Mouse (Mus musculus) telencephalon, adult 2 months (tissue): ENCODE results near the gene Poldip2.

ENCODE experiments used
- DNase-seq: peaks from one replicate; pipeline ENCODE4 v3.0.0-alpha.2; 2011; ENCODE audit warnings: low read depth, low spot score

Gene Poldip2

GRCm38 (mm10) chr11:78544449-78545111 is 32.6 kb downstream of the Poldip2 start:
- no peak for DNase-seq

- no peak for DNase-seq
These were observed 33.2 kb downstream of the Poldip2 start for GRCm38 (mm10) chr11:78545181-78545580.

- DNase-seq: no peak
These were observed 35.9 kb downstream of the Poldip2 start for GRCm38 (mm10) chr11:78547718-78548460.

GRCm38 (mm10) chr11:78549491-78549987 is 37.5 kb downstream of the Poldip2 start:
- DNase-seq: no peak

GRCm38 (mm10) chr11:78550168-78551058 is 38.4 kb downstream of the Poldip2 start, which contains the start of gene Tmem97:
Tmem97 (minus strand) TSS chr11:78550777.
- DNase-seq: peak; percentile 97

DNA sequence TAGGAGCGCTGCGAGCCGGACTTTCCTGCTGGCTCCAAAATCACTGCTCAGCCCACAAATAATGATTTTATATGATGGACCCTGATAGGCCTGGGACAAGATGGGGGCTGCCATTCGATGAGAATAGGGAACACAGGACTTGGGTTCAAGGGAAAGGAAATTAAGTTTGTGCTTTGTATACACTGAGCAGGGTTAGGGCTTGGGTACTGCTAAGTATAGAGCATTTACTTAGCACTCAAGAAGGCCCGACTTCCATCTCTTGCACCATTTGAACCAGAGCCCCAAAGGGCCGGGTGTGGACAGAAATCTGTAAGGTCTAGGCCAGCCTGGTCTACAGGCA is 39.0 kb downstream of the Poldip2 start:
- no peak for DNase-seq

GRCm38 (mm10) chr11:78555623-78556022 is 43.6 kb downstream of the Poldip2 start:
- no peak for DNase-seq

- DNase-seq: no peak
These were observed 44.1 kb downstream of the Poldip2 start for GRCm38 (mm10) chr11:78556070-78556469.

DNA sequence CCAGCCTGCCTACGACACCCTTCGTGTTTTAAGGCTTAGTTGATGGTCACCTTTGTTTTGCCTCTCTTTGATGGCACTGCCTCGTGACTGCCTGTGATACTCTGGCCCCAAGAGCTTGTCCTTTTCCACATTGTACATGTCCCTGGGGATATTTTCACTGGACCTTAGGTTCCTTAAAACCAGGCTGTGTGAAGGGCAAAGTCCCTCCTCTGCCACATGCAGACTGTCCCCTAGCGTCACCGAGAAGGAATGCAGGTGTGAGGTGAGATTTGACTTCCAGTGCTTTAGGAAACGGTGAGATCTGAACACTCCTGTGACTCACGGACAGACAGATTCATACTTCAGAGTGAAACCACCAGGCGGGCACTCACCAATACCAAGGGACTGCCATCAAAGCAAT is 45.2 kb downstream of the Poldip2 start:
- DNase-seq: no peak

DNA sequence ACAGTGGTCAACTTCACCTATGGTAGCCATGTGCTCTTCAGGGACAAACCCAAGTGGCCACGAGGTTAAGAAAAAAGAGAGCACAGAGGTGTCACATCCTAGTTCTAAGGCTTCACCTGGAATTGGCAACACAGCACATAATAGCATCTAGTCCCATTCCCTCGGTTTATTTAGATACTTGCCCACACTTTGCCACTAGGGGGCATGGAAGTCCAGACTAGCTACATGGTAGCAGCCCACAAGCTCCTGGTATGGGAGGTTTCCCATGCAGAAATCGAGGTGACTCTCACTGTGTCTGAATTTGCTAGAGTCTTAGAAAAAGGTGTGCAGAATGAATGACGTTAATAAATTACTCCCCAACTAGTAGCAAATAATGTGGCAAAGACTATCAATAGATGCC is 48.5 kb downstream of the Poldip2 start:
- DNase-seq: peak; percentile 68

GRCm38 (mm10) chr11:78566775-78567174 is 54.8 kb downstream of the Poldip2 start:
- DNase-seq: no peak

DNA sequence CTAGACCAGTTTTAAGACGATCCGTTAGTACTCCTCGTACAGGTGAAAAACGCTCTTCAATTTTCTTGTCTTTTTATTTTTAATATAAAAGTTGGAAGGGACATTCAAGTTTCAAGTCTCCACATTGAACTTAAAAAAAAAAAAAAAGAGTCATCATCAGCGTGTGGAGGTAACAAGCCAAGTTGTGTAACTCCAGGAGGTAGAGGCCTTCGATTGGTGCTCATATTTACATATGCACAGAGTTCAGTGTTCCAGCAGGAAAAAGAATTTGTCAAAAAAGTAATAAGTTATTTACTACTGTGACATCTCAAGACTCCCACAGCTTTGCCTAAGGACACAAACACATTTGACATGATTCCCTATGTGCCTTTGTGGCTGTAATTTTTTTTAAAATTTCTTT is 55.6 kb downstream of the Poldip2 start:
- DNase-seq: no peak

DNA sequence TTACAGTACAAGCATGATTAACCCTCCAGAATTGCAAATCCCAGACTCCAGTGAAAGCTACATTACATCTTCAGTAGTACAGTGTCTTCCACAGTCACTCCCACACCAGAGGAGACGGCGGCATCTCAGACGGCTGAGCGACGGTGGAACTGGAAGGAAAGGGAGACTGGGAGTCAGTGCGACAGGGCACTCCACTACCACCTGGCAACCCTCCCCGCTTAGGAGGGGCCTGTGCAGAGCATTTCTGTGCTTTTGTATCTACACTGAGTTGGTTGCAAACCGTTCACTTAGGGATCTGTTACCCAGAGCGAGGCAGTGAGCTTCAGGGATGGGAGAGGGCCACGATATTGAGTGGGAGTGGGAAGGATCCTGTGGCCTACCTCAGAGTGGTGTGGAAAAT is 56.8 kb downstream of the Poldip2 start:
- no peak for DNase-seq

DNA sequence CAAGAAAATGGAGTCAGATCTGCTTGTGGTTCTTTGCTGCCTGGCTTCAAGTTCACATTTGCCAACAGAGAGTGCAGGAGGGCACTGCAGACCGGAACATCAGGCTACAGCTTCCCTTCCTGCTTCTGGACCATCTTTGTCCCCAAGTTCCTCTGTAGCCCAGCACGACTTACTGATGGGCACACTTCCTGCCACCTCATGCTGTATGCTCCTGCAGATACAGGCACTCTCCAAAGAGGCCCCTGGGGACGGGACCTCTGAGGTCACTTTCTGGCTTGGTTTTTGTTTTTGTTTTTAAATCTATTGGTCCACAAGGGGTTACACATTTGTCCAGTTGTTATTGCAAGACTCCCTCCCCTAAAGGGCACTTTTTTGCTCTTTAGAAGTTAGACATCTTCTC is 57.8 kb downstream of the Poldip2 start:
- DNase-seq: no peak

- DNase-seq: peak; percentile 40
These were observed 59.4 kb downstream of the Poldip2 start for GRCm38 (mm10) chr11:78571441-78571840.

GRCm38 (mm10) chr11:78571854-78572253 is 59.9 kb downstream of the Poldip2 start:
- DNase-seq: no peak
